Mouse (Mus musculus) spleen, postnatal 14 days (tissue): Measurements from ENCODE around the gene Tas2r115.
"Not testable (repeated sequence)": the region's sequence is repeated elsewhere in the genome, so short reads cannot be mapped to it uniquely, and the experiment has no call there.

Source experiments
- DNase-seq, 2 experiments: peaks; one replicate each; pipeline ENCODE4 v3.0.0; 2021 to 2022; ENCODE audit warnings: low spot score in 2 of 2

Tas2r115 gene

GRCm38 (mm10) chr6:132737935-132738334 lies at the start of gene Tas2r115:
Tas2r115 (minus strand) TSS chr6:132738035.
- no peak for DNase-seq

DNA sequence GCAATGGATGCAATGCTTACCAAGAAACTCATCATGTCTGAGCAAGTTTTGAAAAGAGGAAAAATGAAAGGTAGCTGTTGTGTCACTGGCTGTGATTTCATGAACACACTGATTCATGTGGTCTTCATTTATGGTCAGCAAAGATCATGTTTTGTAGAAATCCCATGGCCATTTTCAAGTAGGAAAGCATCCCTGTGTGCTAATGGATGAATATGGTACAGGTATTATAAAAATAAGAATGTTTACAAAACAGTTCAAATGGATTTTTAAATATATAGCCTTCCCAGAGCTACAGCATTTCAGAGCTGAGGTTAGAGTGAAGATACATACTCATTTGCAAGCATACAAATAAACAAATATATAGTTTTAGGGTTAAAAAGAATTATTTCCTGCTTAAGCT lies 40.2 kb upstream of the Tas2r115 start, which contains the start of gene Tas2r136:
Tas2r136 (minus strand) TSS at position 101 of the 400 bp plus-strand sequence.
- DNase-seq = no peak

DNA sequence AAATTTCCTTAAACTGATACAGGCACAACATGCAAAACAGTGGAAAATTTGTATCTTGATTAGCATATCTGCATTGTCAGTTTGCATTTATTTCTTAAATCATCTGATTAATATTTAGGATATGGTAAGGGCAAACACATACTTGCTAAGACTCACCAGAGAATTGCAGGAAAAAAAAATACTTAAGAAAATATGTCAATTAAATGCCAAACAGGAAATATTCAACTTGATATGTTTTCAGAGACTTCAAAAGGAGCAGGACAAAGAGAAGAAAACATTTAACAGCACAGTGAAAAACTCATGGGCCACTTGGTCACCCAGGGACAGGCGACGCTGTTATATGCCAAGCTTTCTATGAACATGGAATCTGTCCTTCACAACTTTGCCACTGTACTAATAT lies 24.0 kb upstream of the Tas2r115 start, which contains the start of gene Tas2r102:
Tas2r102 (plus strand) TSS at position 301 of the 400 bp plus-strand sequence.
- DNase-seq = no peak

DNA sequence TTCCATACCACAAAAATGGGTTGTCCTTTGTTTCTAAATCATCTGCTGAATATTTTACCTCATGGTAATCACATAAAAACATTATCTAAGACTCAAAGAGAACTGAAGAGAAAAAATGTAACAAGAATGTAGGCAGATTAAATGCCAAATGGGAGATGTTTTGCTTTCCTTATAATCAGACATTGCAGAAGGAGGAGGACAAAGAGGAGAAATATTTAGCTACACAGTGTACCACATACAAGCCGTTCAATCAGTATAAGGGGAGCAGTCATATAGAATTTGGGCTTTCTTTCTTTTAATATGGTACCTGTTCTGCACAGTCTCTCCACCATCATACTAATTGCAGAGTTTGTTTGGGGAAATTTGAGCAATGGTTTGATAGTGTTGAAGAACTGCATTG lies 16.6 kb upstream of the Tas2r115 start, which contains the start of gene Tas2r124:
Tas2r124 (plus strand) TSS at position 301 of the 400 bp plus-strand sequence.
- no peak for DNase-seq

GRCm38 (mm10) chr6:132750206-132750605 lies 12.4 kb upstream of the Tas2r115 start:
- DNase-seq = no peak

DNA sequence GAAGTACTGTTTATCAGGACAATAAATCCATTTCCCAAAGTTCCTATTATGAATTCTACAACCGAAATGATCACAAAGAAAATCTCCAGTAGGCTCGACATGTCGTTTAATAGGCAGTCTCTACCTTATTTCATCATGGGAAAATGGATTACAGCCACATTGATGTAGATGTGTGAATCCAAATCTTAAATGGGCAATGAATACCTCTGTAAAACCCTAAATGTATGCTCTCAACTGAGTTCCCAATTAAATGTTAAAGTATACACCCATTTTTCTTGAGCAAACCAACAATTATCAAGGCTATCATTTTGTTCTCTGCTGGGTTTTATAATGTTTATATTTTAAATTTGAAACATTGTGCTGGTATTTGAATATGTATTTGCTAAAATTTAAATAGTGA lies 26.0 kb downstream of the Tas2r115 start, which contains the start of gene Tas2r122:
Tas2r122 (minus strand) TSS at position 101 of the 400 bp plus-strand sequence.
- DNase-seq = no peak

DNA sequence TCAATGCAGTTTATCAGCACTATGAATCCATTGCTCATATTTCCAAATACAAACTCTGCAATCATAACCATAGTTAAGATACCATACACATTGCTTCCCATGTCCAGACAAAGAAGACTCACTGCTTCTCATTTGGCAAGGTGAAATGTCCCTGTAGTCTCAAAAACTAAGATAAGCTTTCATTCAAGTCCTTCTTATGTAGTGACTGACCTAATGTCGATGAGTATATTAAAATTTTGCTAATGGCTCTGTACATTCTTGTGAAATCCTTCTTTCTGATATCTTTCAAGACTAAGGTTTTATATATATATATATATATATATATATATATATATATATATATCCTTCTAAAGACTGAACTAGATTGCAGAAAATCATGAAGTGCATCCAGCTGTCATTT lies 36.9 kb downstream of the Tas2r115 start, which contains the start of gene Tas2r121:
Tas2r121 (minus strand) TSS at position 101 of the 400 bp plus-strand sequence.
- no peak for DNase-seq

DNA sequence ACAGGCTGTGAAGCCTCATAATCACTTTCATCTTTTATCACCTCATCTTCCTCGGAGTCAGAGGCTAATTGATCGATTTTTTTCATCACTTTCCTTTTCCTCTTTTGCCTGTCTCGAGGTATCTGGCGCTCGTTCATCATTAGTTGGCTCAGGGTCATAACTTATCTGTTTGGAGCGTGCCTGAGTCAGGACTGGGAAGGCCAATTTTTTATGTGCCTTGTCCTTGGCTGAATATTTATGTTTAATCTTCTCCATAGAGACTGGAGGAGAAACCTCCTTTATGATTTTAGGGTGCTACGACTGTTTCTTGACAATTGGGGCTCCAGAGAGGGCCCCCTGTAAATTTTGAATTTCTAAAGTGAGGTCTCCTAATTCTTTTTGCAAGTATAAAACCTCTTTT lies 46.2 kb downstream of the Tas2r115 start:
- not testable (repeated sequence) for DNase-seq
